9 mouse cellular contexts compared by ENCODE assay signal in genomic region chr11:55113209-55113860, GRCm38 (mm10). TPM values are rescaled to one million over a fixed set of nuclear protein-coding genes. Genes with fewer than 3 reads are reported as not detected.
A peak's percentile ranks its signal among the peaks of the same experiment; 100 is the strongest.
DNase-seq lines count a peak whose midpoint lies in the region; ATAC-seq and TF ChIP-seq lines count a peak whose summit lies in the region.
"Had no signal": no experiment of that assay in that cellular context is flagged by ENCODE, and none has a peak within 500 bp of the region (broad histone marks: within the 10 kb centered on the region; RNA-seq: fewer than 3 reads in every experiment).

No protein-coding gene starts in this region.

- no peaks in the 10 kb centered on the region for H3K27me3 ChIP-seq in midbrain, postnatal 0 days (ENCODE audit: insufficient read depth, low read length)
- no peaks in the 10 kb centered on the region for H3K27me3 ChIP-seq in midbrain, embryonic 16.5 days (ENCODE audit: control insufficient read depth, insufficient read depth, low read depth, low read length)
- H3K27me3 ChIP-seq in heart, embryonic 11.5 days (ENCODE audit: control insufficient read depth, insufficient read depth, low read length) = no peaks in the 10 kb centered on the region
- no peaks in the 10 kb centered on the region for H3K27me3 ChIP-seq in limb, embryonic 10.5 days (ENCODE audit: low read depth, poor library complexity, severe bottlenecking)

- H3K9me3 ChIP-seq in midbrain, postnatal 0 days (ENCODE audit: low read length) = no peaks in the 10 kb centered on the region
- H3K9me3 ChIP-seq in midbrain, embryonic 16.5 days (replicated peaks; ENCODE audit: control insufficient read depth, low read length, poor library complexity, severe bottlenecking) = no peaks in the 10 kb centered on the region
- H3K9me3 ChIP-seq in heart, embryonic 11.5 days (replicated peaks; ENCODE audit: control insufficient read depth, low read length) = no peaks in the 10 kb centered on the region
- no peaks in the 10 kb centered on the region for H3K9me3 ChIP-seq in limb, embryonic 10.5 days (replicated peaks)

- peak; percentile 2 for DNase-seq in midbrain, postnatal 0 days (ENCODE audit: low spot score)
- peak; percentile 61 for DNase-seq in lung, postnatal 25 days (ENCODE audit: low spot score)
- DNase-seq in thymus, postnatal 4 days = peak; percentile 46
- DNase-seq in gastrocnemius, adult 2 months = no peak
- no peak for DNase-seq in adrenal gland, postnatal 14 days
- no peak for DNase-seq in limb, embryonic 10.5 days (ENCODE audit: low spot score)

- no peaks in the 10 kb centered on the region for H3K4me1 ChIP-seq in midbrain, postnatal 0 days (ENCODE audit: insufficient read depth, low read length)
- no peaks in the 10 kb centered on the region for H3K4me1 ChIP-seq in midbrain, embryonic 16.5 days (ENCODE audit: control insufficient read depth, insufficient read depth, low read length)
- H3K4me1 ChIP-seq in heart, embryonic 11.5 days (ENCODE audit: control insufficient read depth, insufficient read depth, low read length) = peaks cover 3% of the 10 kb centered on the region; the same call in 1 of the 2 replicates
- peaks cover 9% of the 10 kb centered on the region for H3K4me1 ChIP-seq in limb, embryonic 10.5 days

- intact Hi-C loops in gastrocnemius, adult 2 months (cut with DNase I) = no loop called here

- no peak for TF ChIP-seq CTCF in midbrain, postnatal 0 days (IDR thresholded peaks at IDR 0.05)
- TF ChIP-seq CTCF in gastrocnemius, adult 2 months (IDR thresholded peaks at IDR 0.05) = no peak

- no peak overlapping the region for H3K4me3 ChIP-seq in midbrain, postnatal 0 days (ENCODE audit: low read depth, low read length)
- H3K4me3 ChIP-seq in midbrain, embryonic 16.5 days (ENCODE audit: low read depth, low read length) = no peak overlapping the region
- H3K4me3 ChIP-seq in heart, embryonic 11.5 days (ENCODE audit: low read depth, low read length) = no peak overlapping the region
- no peak overlapping the region for H3K4me3 ChIP-seq in gastrocnemius, adult 2 months
- no peak overlapping the region for H3K4me3 ChIP-seq in limb, embryonic 10.5 days

- peaks cover 10% of the 10 kb centered on the region; the same call in 1 of the 2 replicates for H3K36me3 ChIP-seq in midbrain, postnatal 0 days (ENCODE audit: insufficient read depth, low read length)
- peaks cover 7% of the 10 kb centered on the region for H3K36me3 ChIP-seq in midbrain, embryonic 16.5 days (ENCODE audit: control insufficient read depth, insufficient read depth, low read length)
- no peaks in the 10 kb centered on the region for H3K36me3 ChIP-seq in heart, embryonic 11.5 days (ENCODE audit: control insufficient read depth, insufficient read depth, low read length)
- no peaks in the 10 kb centered on the region for H3K36me3 ChIP-seq in limb, embryonic 10.5 days

- H3K27ac ChIP-seq in midbrain, postnatal 0 days (ENCODE audit: low read depth, low read length) = no peak overlapping the region
- no peak overlapping the region for H3K27ac ChIP-seq in midbrain, embryonic 16.5 days (ENCODE audit: low read length)
- peak overlapping the region; percentile 73 for H3K27ac ChIP-seq in heart, embryonic 11.5 days (ENCODE audit: low read depth, low read length)
- no peak overlapping the region for H3K27ac ChIP-seq in gastrocnemius, adult 2 months
- H3K27ac ChIP-seq in limb, embryonic 10.5 days = no peak overlapping the region
- H3K27ac ChIP-seq: kidney, postnatal 0 days had no signal

- no peak overlapping the region for H3K9ac ChIP-seq in midbrain, postnatal 0 days (replicated peaks; ENCODE audit: low read length, poor library complexity, severe bottlenecking)
- no peak overlapping the region for H3K9ac ChIP-seq in midbrain, embryonic 16.5 days (ENCODE audit: low read depth, low read length)
- no peak overlapping the region for H3K9ac ChIP-seq in heart, embryonic 11.5 days (ENCODE audit: low read depth, low read length)

- H3K4me2 ChIP-seq in midbrain, postnatal 0 days (ENCODE audit: low read depth, low read length, poor library complexity, severe bottlenecking) = no peak overlapping the region
- H3K4me2 ChIP-seq in midbrain, embryonic 16.5 days (ENCODE audit: low read length) = no peak overlapping the region
- peak overlapping the region; percentile 15; the same call in 1 of the 2 replicates for H3K4me2 ChIP-seq in heart, embryonic 11.5 days

- no peak for ATAC-seq in midbrain, postnatal 0 days (ENCODE audit: low FRiP score)
- ATAC-seq in midbrain, embryonic 16.5 days = no peak
- peak; percentile 71 for ATAC-seq in heart, embryonic 11.5 days (replicated peaks; ENCODE audit: insufficient number of reproducible peaks, low FRiP score, low TSS enrichment)

- WGBS in midbrain, postnatal 0 days = 77% methylated on average over 7 of the region's 7 CpGs
- 72% methylated on average over 7 of the region's 7 CpGs for WGBS in midbrain, embryonic 16.5 days
- 35% methylated on average over 7 of the region's 7 CpGs for WGBS in heart, embryonic 11.5 days (ENCODE audit: insufficient replicate concordance)
- 75% methylated on average over 7 of the region's 7 CpGs for WGBS in limb, embryonic 10.5 days

RNA-seq across cellular contexts. Expression of gene Gm2a, which starts 15.4 kb away (rescaled TPM):
- total RNA-seq in midbrain, postnatal 0 days (2014; rRNA removed) = 31.5 and 46.4 TPM in 2 replicates
- polyA plus RNA-seq in midbrain, postnatal 0 days (2015; fragmentation: Nextera tagmentation; extraction: Ambion mirVana) = 50.0 and 55.7 TPM in 2 replicates
- polyA plus RNA-seq in midbrain, embryonic 16.5 days (2015; fragmentation: Nextera tagmentation; extraction: Ambion mirVana) = 22.3 and 32.5 TPM in 2 replicates
- polyA plus RNA-seq in heart, embryonic 11.5 days (2014; fragmentation: Nextera tagmentation; extraction: Ambion mirVana) = 50.0 and 51.9 TPM in 2 replicates
- total RNA-seq in gastrocnemius, adult 2 months (2021) = 1 to 10 TPM; 6.5 to 6.7 TPM
- 104 and 106 TPM in 2 replicates for total RNA-seq in adrenal gland, postnatal 14 days (2021)
- polyA plus RNA-seq in limb, embryonic 10.5 days (2016; fragmentation: Nextera tagmentation; extraction: Ambion mirVana) = 4.5 and 7.2 TPM in 2 replicates

RNA-seq across cellular contexts. Expression of gene Ccdc69, which starts 35.4 kb away (rescaled TPM):
- total RNA-seq in midbrain, postnatal 0 days (2014; rRNA removed) = 0.33 and 2.2 TPM in 2 replicates
- polyA plus RNA-seq in midbrain, postnatal 0 days (2015; fragmentation: Nextera tagmentation; extraction: Ambion mirVana) = 0.39 and 0.52 TPM in 2 replicates
- polyA plus RNA-seq in midbrain, embryonic 16.5 days (2015; fragmentation: Nextera tagmentation; extraction: Ambion mirVana) = 0.19 and 0.27 TPM in 2 replicates
- 16.5 and 17.1 TPM in 2 replicates for polyA plus RNA-seq in heart, embryonic 11.5 days (2014; fragmentation: Nextera tagmentation; extraction: Ambion mirVana)
- 1 to 10 TPM; 3.6 to 3.9 TPM for total RNA-seq in gastrocnemius, adult 2 months (2021)
- 8.3 and 12.2 TPM in 2 replicates for total RNA-seq in adrenal gland, postnatal 14 days (2021)
- polyA plus RNA-seq in limb, embryonic 10.5 days (2016; fragmentation: Nextera tagmentation; extraction: Ambion mirVana) = 0.61 and 0.85 TPM in 2 replicates

RNA-seq across cellular contexts. Expression of gene Slc36a3, which starts 38.2 kb away (rescaled TPM):
- total RNA-seq in midbrain, postnatal 0 days (2014; rRNA removed) = not detected in 2 replicates
- not detected in 2 replicates for polyA plus RNA-seq in midbrain, postnatal 0 days (2015; fragmentation: Nextera tagmentation; extraction: Ambion mirVana)
- not detected in 2 replicates for polyA plus RNA-seq in midbrain, embryonic 16.5 days (2015; fragmentation: Nextera tagmentation; extraction: Ambion mirVana)
- not detected in 2 replicates for polyA plus RNA-seq in heart, embryonic 11.5 days (2014; fragmentation: Nextera tagmentation; extraction: Ambion mirVana)
- not detected for total RNA-seq in gastrocnemius, adult 2 months (2021)
- total RNA-seq in adrenal gland, postnatal 14 days (2021) = not detected in 2 replicates
- not detected in 2 replicates for polyA plus RNA-seq in limb, embryonic 10.5 days (2016; fragmentation: Nextera tagmentation; extraction: Ambion mirVana)
- polyA plus RNA-seq: kidney, postnatal 0 days had no signal

Comparison
In these comparisons a context has a peak if more than half of its experiments do, and no peak if none do; other contexts are left out.
1. DNase-seq: peak in midbrain, postnatal 0 days (single experiment), lung, postnatal 25 days (single experiment) and thymus, postnatal 4 days (single experiment); none in gastrocnemius, adult 2 months (single experiment), adrenal gland, postnatal 14 days (single experiment) and limb, embryonic 10.5 days (single experiment).